Mouse (Mus musculus) retina, adult 2 months (tissue): Measurements from ENCODE around the gene Ssxb1.
"Not testable (repeated sequence)": the region's sequence is repeated elsewhere in the genome, so short reads cannot be mapped to it uniquely, and the experiment has no call there.

Experiments
- DNase-seq: peaks from one replicate; pipeline ENCODE4 v3.0.0-alpha.2; 2012; ENCODE audit warnings: low read depth, low spot score

Ssxb1 gene

DNA sequence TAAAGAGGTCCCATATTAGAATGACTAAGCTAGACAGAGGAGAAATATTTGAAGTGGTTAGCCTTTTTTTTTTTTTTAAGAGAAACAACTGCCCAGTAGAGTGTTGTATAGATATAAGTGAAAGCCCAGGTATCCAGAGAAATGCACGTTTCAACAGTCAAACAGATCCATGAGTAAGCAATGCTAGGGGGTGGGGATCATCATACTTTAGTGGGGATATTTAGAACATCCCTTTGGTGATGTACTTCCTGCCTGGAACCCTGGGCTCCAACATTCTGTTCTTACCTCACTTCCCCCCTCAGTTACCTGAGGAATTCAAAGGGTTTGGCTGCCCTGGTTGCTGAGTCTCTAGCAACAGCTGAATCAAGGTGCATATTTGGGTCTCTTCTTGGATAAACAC is at the start of gene Ssxb1:
Ssxb1 (plus strand) TSS at position 301 of the 400 bp plus-strand sequence.
- not testable (repeated sequence) for DNase-seq

DNA sequence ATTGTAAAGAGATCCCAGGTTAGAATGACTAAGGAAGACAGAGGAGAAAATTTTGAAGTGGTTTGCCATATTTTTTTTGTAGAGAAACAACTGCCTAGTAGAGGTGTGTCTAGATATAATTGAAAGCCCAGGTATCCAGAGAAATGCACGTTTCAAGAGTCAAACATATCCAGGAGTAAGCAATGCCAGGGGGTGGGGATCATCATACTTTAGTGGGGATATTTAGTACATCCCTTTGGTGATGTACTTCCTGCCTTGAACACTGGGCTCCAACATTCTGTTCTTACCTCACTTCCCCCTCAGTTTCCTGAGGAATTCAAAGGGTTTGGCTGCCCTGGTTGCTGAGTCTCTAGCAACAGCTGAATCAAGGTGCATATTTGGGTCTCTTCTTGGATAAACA is 46.4 kb upstream of the Ssxb1 start, which contains the start of gene Ssxb9:
Ssxb9 (plus strand) TSS at position 301 of the 400 bp plus-strand sequence.
- not testable (repeated sequence) for DNase-seq

DNA sequence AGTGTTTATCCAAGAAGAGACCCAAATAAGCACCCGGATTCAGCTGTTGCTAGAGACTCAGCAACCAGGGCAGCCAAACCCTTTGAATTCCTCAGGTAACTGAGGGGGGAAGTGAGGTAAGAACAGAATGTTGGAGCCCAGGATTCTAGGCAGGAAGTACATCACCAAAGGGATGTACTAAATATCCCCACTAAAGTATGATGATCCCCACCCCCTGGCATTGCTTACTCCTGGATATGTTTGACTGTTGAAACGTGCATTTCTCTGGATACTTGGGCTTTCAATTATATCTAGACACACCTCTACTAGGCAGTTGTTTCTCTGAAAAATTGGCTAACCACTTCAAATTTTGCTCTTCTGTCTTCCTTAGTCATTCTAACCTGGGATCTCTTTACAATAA is 48.5 kb downstream of the Ssxb1 start, which contains the start of gene Ssxb2:
Ssxb2 (minus strand) TSS at position 101 of the 400 bp plus-strand sequence.
- not testable (repeated sequence) for DNase-seq
